Mouse (Mus musculus) spleen, embryonic (tissue): Measurements from ENCODE around the gene Mettl6.

Source experiments
- CTCF ChIA-PET: fragments of 350-600 bp; sonication (Branson Sonifier 250); formaldehyde crosslinking; loops from one replicate; lab custom pipeline; 2022; lab: Charles Lee

The Mettl6 gene

DNA sequence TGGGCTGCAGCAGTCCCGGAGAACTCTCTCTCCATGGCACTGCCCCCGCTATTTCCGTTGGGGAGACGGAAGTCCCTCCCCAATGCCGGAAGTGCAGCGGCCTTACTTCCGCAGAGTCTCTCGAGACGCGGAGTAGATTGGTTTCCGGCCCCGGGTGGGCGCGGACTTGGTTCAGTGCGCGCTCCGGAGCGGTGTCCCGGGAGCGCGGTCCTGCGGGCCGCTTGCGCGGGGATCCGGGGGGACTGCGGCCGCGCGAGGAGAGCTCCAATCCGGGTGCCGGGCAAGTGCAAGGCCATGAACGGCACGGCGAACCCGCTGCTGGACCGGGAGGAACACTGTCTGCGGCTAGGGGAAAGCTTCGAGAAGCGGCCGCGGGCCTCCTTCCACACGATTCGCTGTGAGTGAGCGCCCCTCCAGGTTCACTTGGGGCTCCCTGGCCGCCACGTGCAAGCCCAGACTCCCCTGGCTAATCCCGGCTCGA, at the start of gene Mettl6:
Mettl6 (minus strand) TSS at position 66 of the 481 bp plus-strand sequence.
- CTCF ChIA-PET, result no interaction called here

DNA sequence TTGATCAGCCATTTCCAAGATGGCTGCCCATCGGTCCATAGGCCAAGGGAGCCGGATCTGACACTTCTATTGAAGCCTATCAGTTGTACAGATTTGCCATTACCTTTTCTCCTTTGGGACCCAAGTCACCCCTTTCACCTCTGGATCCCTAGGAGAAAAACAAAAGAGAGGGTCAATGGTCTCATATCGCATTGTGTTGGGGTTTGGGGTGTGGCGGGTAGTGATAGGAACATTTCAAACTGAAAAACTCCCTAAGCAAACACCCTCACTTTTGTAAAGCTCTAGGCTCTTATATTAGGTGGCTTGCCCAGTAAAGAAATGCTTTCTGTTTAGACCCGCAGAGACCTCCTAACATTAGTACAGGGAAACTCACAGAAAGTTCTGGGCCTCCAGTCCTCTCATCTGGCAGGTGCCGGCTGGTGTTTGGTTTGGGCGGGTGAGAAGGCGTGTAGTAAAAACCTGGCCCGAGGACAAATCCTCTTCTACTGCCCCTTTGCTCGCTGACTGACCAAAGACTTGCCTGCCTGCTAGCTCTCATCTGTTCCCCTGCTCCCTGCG, 49.1 kb upstream of the Mettl6 start:
- CTCF ChIA-PET, result no interaction called here

DNA sequence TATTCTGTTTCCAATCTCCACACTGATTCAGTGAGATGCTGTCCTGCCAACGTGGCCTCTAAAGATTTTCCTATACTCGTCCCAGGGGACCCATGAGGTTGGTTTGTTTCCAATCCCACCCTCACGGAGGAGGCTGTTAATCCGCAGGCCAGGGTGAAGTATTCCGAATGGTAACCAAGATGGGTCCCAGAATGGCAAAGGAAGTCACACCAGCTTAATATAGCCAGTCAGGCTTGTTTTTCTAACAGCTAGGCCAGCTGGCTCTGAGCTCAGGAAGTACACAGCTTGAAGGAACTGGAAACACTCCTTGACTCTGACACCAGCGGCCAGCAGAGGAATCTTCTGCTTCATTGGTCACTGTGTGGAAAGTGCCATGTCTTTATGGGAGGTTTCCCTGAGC, 42.5 kb upstream of the Mettl6 start:
- CTCF ChIA-PET, result no interaction called here

DNA sequence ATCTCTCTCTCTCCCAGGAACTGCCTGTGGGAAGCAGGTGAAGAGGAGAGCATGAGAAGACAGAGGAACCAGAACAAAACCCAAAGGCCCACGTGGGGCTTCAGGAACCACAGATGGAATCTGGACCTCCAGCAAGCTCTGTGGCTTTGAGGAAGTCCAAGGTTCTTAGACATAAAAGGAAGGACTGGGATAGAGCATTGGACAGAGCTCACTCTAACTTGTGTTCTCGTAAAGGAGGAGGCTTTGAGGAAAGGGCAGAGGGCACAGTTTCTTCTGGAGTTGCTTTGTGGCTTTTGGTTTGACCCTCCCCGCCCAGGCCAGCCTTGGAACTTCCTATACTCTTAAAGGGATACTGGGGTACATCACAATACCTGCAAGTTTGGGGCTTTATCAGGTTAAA, 37.8 kb upstream of the Mettl6 start:
- CTCF ChIA-PET, result interaction anchor here (0.6 kb wide), 1 partner anchor 186 kb away, joined by 3 read pairs; no protein-coding TSS in a partner anchor

DNA sequence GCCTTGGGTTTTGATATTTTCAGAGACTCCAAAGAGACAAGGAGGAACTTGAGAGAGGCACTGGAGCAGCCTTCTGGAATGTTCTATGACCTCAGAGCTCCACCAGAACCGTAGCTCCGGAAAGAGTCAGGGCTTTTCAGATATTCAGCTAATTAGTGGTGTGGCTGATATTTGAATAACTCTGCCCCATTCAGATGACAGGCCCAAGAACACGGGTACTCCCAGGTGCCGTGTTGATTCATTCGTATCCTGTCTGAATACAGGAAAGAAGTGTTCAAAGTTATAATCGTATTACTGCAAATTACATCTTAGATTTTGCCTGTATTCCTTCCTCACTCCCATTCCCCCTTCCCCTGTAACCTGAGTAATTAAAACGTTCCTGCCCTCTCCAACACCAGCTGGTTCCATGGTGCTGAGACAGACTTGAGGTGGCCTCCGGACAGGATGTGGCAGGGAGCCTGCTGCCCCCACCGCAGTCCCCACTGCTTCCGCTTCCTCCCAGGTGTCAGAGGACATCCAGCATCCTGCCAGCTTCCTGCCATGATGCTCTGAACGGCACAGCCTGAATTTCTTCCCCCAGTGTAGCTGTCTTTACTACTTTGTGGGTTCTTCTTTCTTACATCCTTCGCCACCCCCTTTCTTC, 36.8 kb upstream of the Mettl6 start:
- CTCF ChIA-PET, result no interaction called here

DNA sequence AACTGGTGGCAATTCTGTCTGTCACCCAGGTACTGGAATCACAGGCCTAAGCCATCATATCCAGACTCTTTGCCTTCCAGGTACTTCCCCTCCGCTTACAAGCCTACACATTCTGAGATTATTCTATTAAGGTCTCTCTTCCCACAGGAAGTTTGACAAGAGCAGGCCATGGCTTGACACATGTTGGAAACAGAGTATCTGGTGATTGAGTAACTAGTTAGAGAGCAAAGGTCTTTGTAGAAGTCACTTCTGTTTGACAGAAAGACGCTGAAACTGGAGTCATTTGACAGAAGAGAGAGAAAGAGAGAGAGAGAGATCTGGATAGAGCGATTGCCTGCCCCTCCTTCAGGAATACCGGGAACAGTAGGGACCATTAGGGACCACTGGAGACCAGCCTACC, 36.0 kb upstream of the Mettl6 start:
- CTCF ChIA-PET, result no interaction called here

DNA sequence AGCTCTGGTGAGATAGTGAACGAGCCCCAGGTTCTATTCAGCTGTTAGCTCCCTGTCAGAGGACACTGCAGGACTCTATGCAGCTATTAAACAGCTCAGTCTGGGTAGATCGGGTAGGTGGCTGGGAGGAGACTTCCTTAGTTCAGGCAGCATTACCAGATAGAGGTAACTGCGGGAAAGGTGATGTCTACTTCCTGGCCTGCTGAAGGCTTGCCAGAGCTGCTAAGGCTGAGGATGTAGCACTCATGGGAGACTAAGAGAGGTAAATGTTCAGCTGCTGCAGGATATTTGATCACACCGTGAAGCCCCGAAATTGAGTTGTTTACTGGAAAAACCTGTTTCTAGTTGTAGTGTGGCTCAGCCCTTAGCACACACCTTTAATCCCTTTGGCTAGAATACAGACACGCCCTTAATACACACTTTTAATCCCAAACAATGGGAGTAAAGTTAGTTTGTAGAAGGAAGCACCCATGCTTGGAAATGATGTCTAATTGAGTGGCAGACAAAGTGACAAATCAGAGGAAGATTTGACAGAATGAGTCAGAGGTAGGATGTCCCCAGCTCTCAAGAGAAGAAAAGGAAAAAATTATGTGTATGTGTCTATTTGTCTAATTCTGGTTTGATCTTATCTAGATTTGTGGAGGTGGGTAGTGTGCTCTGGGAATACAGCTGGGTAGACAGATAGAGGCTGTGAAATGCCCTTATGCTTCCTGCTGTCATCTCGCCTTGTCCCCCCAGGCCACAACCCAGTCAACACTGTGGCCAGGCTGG, 30.4 kb upstream of the Mettl6 start:
- CTCF ChIA-PET, result no interaction called here

DNA sequence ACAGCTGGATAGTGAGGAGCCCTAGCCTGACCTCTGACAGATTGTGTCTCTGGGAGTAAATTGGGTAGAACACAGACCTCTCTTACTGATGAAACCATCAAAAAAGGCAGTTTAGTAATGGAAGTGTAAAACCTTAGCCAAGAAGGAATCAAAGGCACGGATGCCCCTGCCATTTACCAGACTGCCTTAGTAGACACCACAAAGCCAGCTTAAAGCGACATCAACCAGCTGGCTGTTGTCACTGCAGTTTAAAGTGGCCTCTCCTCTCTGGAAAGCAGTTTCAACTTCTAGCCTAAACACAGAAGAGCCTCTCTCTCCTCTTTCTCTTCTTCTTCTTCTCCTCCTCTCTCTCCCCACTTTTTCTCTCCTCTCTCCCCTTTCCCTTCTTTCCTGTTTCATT, 26.5 kb upstream of the Mettl6 start:
- CTCF ChIA-PET, result no interaction called here

DNA sequence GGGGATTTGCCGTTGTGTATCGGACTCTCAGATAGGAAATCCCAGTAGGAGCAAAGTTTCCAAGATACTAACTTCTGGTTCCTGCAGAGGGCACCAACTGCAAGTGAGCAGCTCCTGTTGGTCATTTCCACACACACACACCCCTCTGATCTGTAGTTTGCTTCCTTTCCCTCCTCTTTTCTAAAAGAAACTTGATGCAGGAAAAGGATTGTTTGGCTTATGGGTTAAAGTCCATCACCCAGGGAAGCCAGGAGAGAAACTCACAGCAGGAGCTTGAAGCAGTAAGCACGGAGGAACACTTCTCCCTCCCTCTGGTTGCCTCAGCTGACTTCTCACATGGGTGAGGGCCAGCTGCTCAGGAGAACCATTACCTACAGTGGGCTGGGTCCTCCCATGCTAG, 24.3 kb upstream of the Mettl6 start:
- CTCF ChIA-PET, result no interaction called here

DNA sequence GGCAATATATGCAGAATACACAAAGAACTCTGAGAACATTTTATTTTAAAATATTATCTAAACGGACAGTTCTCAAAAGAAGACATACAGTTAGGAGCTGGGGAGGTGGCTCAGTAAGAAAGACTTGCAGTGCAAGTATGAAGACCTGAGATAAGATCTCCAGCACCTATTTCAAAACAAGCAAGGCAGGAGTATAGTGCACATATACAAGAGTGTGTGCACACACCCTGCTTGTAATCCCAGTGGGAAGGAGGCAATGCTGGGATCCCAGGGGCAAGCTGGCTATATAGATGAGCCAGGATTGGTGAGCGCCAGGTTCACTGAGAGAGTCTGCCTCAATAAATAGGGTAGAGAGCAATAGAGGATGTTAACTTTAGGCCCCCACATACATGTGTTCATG, 21.1 kb upstream of the Mettl6 start:
- CTCF ChIA-PET, result no interaction called here

DNA sequence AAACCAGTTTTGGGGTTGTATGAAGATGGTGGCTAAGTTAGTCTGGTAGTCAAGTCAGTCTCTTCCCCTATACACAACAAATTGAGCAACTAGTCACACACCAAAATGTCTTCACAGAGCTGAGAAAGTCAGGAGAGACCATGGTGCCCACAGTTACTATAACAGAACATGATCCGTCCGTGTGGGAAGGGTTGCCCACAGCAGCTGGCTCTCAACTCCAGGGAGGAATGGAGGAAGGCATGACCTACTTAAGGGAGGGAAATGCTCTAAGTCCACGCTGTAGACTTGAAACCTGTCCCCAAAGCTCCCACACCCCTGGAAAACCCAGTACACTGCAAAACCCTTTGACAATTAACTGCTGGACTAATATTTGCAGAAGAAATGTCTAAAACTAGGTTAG, 15.5 kb upstream of the Mettl6 start:
- CTCF ChIA-PET, result no interaction called here

DNA sequence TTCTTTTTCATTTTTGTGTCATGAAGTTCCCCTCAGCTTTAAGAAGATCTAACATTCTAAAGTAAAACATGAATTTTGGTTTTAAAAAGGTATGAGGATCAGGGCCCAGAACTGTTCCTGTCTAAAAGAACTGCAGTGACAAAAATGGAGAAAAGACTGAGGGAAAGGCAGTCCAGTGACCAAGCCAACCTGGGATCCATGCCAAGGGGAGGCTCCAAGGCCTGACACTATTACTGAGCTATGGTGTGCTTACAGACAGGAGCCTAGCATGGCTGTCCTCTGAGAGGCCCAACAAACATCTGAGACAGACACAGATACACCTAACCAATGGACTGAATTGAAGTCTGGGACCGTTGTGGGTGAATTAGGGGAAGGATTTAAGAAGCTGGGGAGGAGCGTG, 15.1 kb upstream of the Mettl6 start:
- CTCF ChIA-PET, result no interaction called here

DNA sequence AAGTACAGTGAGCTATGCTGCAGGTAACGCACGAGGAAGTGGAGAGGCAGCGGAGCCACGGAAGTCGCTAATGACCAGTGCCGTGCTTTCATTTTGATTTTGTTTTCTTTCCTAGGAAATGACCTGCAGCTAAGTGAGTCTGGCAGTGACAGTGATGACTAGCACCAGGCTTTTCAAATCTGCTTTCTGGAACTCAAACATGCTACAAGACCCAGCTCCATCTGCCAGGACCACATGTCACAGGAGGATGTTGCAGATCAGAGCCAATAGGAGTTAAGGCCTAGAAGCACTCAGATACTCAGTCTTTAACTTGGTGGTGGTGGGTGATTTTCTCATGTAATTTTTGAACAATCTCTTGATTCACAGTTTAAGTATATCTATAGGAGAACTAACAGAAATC, 11.6 kb upstream of the Mettl6 start:
- CTCF ChIA-PET, result no interaction called here

DNA sequence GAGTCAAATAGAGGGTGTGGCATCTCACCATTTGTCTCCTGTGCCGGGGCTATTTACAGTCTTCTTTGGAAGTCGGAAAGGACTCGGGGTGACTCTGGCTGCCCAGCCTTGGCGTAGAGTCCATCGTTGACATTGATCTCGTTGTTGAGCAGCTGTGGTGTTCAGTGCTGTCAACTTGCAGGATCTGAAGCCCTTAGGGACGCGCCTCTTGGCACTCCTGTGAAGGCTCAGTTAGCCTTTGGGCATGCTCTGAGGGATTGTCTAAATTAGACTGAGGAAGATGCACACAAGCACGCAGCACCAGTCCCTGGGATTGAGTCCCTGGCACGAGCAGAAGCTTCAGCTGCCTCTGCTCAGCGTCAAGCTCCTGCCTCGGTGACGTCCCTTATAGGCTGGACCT, 8.6 kb upstream of the Mettl6 start:
- CTCF ChIA-PET, result no interaction called here

DNA sequence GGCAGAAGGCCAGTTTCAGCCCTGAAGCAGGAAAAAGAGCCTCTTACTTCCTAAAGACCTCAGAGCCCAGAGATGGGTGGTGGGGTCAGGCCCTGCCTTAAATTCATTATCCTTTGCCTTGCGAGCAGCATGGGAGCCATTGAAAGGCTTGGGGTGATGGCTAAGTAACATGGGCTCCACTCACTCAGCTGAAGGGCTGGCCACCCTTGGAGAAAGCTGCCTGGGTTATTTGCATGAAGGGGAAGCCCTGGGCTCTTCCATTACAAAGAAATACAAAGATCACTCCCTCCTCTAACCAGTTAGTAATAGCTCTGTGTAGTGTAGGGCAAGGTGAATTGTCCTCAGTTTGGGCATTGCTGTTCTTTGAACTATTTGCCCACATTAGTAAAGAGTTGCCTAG, 4.7 kb upstream of the Mettl6 start:
- CTCF ChIA-PET, result no interaction called here

DNA sequence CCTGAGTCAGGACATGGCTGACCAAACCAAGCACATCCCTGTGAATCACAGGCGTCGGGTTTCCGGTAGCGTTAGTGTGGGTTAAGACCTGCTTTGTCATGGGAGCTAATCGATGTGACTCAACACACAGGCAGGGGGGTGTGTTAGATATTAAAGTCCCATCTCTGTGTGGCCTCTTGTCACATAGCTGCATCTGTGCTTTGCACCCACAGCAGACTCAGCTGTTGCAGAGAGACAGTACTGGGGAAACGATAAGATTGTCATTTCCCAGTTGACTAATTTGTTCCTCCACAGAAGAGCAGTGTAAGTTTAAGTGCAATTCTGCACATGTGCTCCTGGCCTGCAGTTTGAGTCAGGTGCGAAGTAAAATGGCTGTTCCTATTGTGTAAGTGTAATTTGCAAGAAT, 1.4 kb upstream of the Mettl6 start:
- CTCF ChIA-PET, result no interaction called here

DNA sequence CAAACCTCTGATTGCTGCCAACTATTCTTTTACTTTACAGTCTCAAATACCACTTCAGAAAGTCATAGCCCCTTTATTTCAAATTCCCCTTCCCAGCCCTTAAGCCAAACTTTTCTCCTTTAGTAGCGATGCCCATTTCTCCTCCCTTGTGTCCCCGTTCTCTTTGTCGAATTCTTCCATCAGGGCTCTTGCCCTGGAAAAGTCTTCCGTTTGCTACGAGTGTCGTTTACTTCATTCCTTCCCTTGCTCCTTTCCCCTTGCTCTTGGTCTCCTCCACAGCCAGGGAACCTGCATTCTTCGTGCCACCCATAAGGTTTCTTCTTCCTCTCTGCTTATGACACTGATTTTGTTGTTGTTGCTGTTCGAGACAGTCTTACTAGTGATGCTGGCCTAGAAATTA, 698 bp upstream of the Mettl6 start:
- CTCF ChIA-PET, result no interaction called here

DNA sequence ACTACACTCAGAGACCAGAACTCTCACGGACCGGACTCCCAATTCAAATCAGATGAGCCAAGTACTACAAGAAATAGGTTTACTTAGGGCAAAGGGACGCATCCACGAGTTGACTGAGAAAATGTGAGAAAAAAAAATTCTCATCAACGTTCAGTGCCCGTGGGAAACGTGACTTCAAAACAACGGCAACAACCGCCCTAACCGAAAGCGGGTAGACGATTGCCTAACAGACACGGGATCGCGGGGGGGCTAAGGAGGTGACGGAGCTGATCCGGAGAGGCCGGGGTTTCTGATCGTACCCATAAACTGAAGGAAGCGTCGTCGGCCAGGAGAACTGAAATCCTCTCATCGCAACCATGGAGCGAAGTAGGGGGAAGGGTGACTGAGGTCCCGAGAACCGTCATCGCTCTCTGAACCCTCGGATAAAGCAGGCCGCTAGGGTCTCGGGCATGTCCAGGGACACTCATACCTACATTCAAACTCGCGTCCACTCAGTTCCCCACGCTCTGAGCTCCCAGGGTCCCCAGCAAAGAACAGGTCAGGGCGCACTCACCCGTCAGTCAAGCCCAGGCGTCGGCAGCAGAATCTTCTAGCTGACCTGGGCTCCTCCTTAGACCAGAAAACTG, 378 bp downstream of the Mettl6 start, which contains the start of gene Eaf1:
Eaf1 (plus strand) TSS at position 51 of the 626 bp plus-strand sequence.
- CTCF ChIA-PET, result no interaction called here

DNA sequence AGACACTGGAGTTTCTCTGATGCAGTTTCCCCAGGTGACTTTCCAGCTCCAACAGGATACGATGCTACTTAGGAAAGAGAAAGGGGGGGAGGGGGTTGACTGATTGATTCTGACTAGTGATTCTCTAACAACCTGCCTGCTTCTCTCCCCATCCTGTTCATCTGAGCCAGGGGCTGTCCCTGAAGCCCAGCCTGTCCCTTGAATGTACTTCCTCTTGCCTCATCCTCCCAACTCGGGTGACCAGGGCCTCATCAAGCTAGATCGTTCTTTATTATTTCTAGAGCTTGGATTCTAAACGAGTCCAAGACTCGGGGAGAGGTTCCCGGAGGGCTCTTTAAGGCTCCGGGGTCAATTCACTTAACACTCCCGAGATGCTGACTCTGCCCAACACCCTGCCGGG, 939 bp downstream of the Mettl6 start:
- CTCF ChIA-PET, result interaction anchor here (1.0 kb wide), 1 partner anchor 16 kb away, joined by 4 read pairs; no protein-coding TSS in a partner anchor

DNA sequence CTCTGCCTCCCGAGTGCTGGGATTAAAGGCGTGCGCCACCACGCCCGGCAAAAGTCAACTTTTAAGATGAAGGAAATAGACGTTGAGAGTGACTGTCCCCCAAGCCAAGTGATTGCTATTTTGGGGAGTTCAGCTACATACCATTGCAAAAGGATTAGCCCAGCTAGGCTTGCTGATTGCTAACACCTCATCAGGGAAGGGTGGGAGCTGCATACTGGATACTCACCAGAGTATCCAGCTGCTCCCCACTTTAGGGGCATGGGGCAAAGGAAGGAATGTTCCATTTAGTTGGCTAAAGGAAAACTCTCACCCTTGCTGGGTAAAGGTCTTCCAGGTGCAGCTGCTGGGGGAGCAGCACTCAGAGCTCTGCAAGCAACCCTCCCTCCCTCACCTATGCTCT, 6.8 kb downstream of the Mettl6 start:
- CTCF ChIA-PET, result interaction anchor here (0.6 kb wide), 1 partner anchor 15 kb away, joined by 6 read pairs; no protein-coding TSS in a partner anchor

DNA sequence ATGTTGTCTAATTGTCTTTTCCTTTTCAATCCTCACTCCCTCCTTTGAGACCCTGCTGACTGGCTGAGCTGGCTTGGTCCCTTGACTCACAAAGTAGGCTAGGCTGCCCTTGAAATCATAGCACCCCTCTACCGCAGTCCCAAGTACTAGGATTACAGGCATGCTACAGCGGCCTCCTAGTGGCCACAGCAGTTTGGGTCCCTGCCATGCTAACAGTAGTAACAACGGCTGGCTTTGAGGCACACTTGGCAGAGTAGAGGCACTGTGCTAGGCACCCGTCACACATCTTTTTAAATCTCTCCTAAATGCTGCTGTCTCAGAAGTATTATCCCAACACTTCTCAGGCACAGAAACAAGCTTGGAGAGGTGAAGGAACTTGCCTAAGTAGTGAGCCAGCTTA, 8.4 kb downstream of the Mettl6 start:
- CTCF ChIA-PET, result no interaction called here

DNA sequence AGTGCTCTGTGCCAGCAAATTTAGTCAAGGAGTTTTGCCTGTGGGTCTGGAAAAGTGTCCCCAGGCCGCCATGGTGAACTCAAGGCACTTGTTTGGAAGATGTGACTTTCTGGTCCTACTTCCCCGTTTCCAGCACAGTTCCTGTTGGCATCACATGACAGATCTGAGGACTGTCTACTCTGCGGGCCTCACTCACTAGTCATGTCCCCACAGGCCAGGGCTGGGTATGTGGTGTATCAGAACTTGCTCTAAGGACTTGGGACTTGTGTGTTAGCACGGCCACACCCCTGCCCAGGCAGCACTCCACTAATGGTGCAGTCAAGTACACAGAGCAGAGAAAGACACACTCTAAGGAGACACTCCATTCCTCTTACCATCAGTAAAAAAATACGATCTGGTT, 12.4 kb downstream of the Mettl6 start:
- CTCF ChIA-PET, result no interaction called here
